In genomic region chr19:40346908-40347307, GRCm38 (mm10) we compare ENCODE assay signal across 14 mouse cellular contexts.
DNase-seq lines count a peak whose midpoint lies in the region; ATAC-seq and TF ChIP-seq lines count a peak whose summit lies in the region.
"Had no signal": no experiment of that assay in that cellular context is flagged by ENCODE, and none has a peak within 500 bp of the region (broad histone marks: within the 10 kb centered on the region; RNA-seq: fewer than 3 reads in every experiment).

No protein-coding gene starts in this region.

- H3K27ac ChIP-seq in intestine, embryonic 15.5 days = 0 out of 2 replicates have a peak overlapping the region, but pooled peaks have one; percentile 54
- H3K27ac ChIP-seq in intestine, postnatal 0 days (ENCODE audit: low read depth, low read length) = no peak overlapping the region
- peak overlapping the region; percentile 46; the same call in 1 of the 2 replicates for H3K27ac ChIP-seq in intestine, embryonic 16.5 days (ENCODE audit: low read length)
- H3K27ac ChIP-seq: forebrain, embryonic 10.5 days; limb, embryonic 12.5 days; liver, embryonic 14.5 days; macrophage; midbrain, embryonic 12.5 days had no signal

- H3K36me3 ChIP-seq in intestine, embryonic 15.5 days = no peaks in the 10 kb centered on the region
- H3K36me3 ChIP-seq in intestine, postnatal 0 days (ENCODE audit: control insufficient read depth, insufficient read depth) = peaks cover 24% of the 10 kb centered on the region
- H3K36me3 ChIP-seq in intestine, embryonic 16.5 days (ENCODE audit: control insufficient read depth, insufficient read depth, low read length) = 0 out of 2 replicates have a peak, but pooled peaks cover 7% of the 10 kb centered on the region
- H3K36me3 ChIP-seq: forebrain, embryonic 10.5 days; midbrain, embryonic 12.5 days had no signal

- H3K4me1 ChIP-seq in intestine, embryonic 15.5 days (replicated peaks) = 0 out of 2 replicates have a peak, but pooled peaks cover 3% of the 10 kb centered on the region
- H3K4me1 ChIP-seq in intestine, postnatal 0 days (replicated peaks; ENCODE audit: control insufficient read depth, insufficient read depth, low read length) = 0 out of 2 replicates have a peak, but pooled peaks cover 12% of the 10 kb centered on the region
- peaks cover 12% of the 10 kb centered on the region; the same call in 1 of the 2 replicates for H3K4me1 ChIP-seq in intestine, embryonic 16.5 days (ENCODE audit: control insufficient read depth, insufficient read depth, low read length)
- H3K4me1 ChIP-seq: limb, embryonic 12.5 days had no signal

- DNase-seq in heart, adult 11 months = peak; percentile 93
- DNase-seq in heart, postnatal 36 days = no peak
- DNase-seq in brain, embryonic 14.5 days (ENCODE audit: low read depth) = peak; percentile 56
- no peak for DNase-seq in embryo, embryonic 10.5 days (ENCODE audit: low spot score)
- DNase-seq: cerebellum, adult 11-12 months; kidney, adult 11 months had no signal

- H3K9me3 ChIP-seq in intestine, embryonic 15.5 days = no peaks in the 10 kb centered on the region
- H3K9me3 ChIP-seq in intestine, postnatal 0 days (ENCODE audit: control insufficient read depth) = no peaks in the 10 kb centered on the region
- no peaks in the 10 kb centered on the region for H3K9me3 ChIP-seq in intestine, embryonic 16.5 days (ENCODE audit: control insufficient read depth, low read length)
- H3K9me3 ChIP-seq: forebrain, embryonic 10.5 days; limb, embryonic 12.5 days; midbrain, embryonic 12.5 days had no signal

- H3K4me3 ChIP-seq in intestine, embryonic 15.5 days (replicated peaks) = no peak overlapping the region
- no peak overlapping the region for H3K4me3 ChIP-seq in intestine, postnatal 0 days (ENCODE audit: low read depth, low read length)
- no peak overlapping the region for H3K4me3 ChIP-seq in intestine, embryonic 16.5 days (ENCODE audit: low read length)
- H3K4me3 ChIP-seq: forebrain, embryonic 10.5 days; limb, embryonic 12.5 days; midbrain, embryonic 12.5 days had no signal

- TF ChIP-seq POLR2A in brain, embryonic 14.5 days (IDR thresholded peaks at IDR 0.05; ENCODE audit: borderline replicate concordance, extremely low read depth, insufficient read depth, insufficient read length, poor library complexity, severe bottlenecking) = no peak

- intact Hi-C loops in heart, postnatal 36 days (cut with DNase I) = no loop called here

- H3K9ac ChIP-seq in intestine, embryonic 15.5 days = no peak overlapping the region
- no peak overlapping the region for H3K9ac ChIP-seq in intestine, postnatal 0 days (ENCODE audit: low read depth, low read length)
- H3K9ac ChIP-seq in intestine, embryonic 16.5 days (ENCODE audit: low read depth, low read length) = no peak overlapping the region
- H3K9ac ChIP-seq: limb, embryonic 12.5 days; liver, embryonic 14.5 days; midbrain, embryonic 12.5 days had no signal

- no peaks in the 10 kb centered on the region for H3K27me3 ChIP-seq in intestine, embryonic 15.5 days (replicated peaks)
- H3K27me3 ChIP-seq in intestine, postnatal 0 days (replicated peaks; ENCODE audit: control insufficient read depth, insufficient read depth, low read length) = no peaks in the 10 kb centered on the region
- no peaks in the 10 kb centered on the region for H3K27me3 ChIP-seq in intestine, embryonic 16.5 days (replicated peaks; ENCODE audit: control insufficient read depth, insufficient read depth, low read length)
- H3K27me3 ChIP-seq: limb, embryonic 12.5 days; midbrain, embryonic 12.5 days had no signal

- H3K4me2 ChIP-seq in intestine, embryonic 15.5 days (replicated peaks) = no peak overlapping the region
- H3K4me2 ChIP-seq in intestine, postnatal 0 days (replicated peaks; ENCODE audit: low read depth) = no peak overlapping the region
- H3K4me2 ChIP-seq in intestine, embryonic 16.5 days (ENCODE audit: low read depth, low read length) = no peak overlapping the region
- H3K4me2 ChIP-seq: limb, embryonic 12.5 days; midbrain, embryonic 12.5 days had no signal

- WGBS in intestine, embryonic 15.5 days = 68% methylated on average over 3 of the region's 3 CpGs
- 87% methylated on average over 3 of the region's 3 CpGs for WGBS in intestine, postnatal 0 days
- WGBS in intestine, embryonic 16.5 days = 80% methylated on average over 3 of the region's 3 CpGs

- TF ChIP-seq CTCF in intestine, postnatal 0 days (IDR thresholded peaks at IDR 0.05; ENCODE audit: low read depth) = no peak
- no peak for TF ChIP-seq CTCF in brain, embryonic 14.5 days (IDR thresholded peaks at IDR 0.05; ENCODE audit: borderline replicate concordance, extremely low read depth, insufficient read depth, insufficient read length)

- ATAC-seq in intestine, embryonic 15.5 days = no peak
- no peak for ATAC-seq in intestine, postnatal 0 days
- ATAC-seq in intestine, embryonic 16.5 days = no peak

Comparison
In these comparisons a context has a peak if more than half of its experiments do, and no peak if none do; other contexts are left out.
1. DNase-seq: peak in heart, adult 11 months (single experiment) and brain, embryonic 14.5 days (single experiment); none in heart, postnatal 36 days (0 of 2) and embryo, embryonic 10.5 days (single experiment).